Mouse (Mus musculus): ENCODE results near the gene Manba. TPM values are rescaled to one million over a fixed set of nuclear protein-coding genes. Genes with fewer than 3 reads are reported as not detected.
"Not testable (repeated sequence)": the region's sequence is repeated elsewhere in the genome, so short reads cannot be mapped to it uniquely, and the experiment has no call there.

Manba gene
- total RNA-seq, 2 experiments from 2014 or later: 26.0 to 30.2 TPM

GRCm38 (mm10) chr3:135485900-135486241 is 460 bp downstream of the Manba start:
- no peak for DNase-seq (ENCODE audit: low spot score in 2 of 2)

GRCm38 (mm10) chr3:135486351-135486750 is 940 bp downstream of the Manba start:
- no peak for DNase-seq (ENCODE audit: low spot score in 2 of 2)

- DNase-seq (ENCODE audit: low spot score in 2 of 2): no peak
Measured at GRCm38 (mm10) chr3:135487803-135488202, 2.4 kb downstream of the Manba start.

GRCm38 (mm10) chr3:135489865-135490520 is 4.6 kb downstream of the Manba start:
- DNase-seq (ENCODE audit: low spot score in 2 of 2): no peak

- DNase-seq (ENCODE audit: low spot score in 2 of 2): no peak
Measured at GRCm38 (mm10) chr3:135491102-135491501, 5.7 kb downstream of the Manba start.

GRCm38 (mm10) chr3:135493320-135493719 is 7.9 kb downstream of the Manba start:
- not testable (repeated sequence) for DNase-seq (ENCODE audit: low spot score in 2 of 2)

GRCm38 (mm10) chr3:135497956-135498355 is 12.5 kb downstream of the Manba start:
- DNase-seq (ENCODE audit: low spot score in 2 of 2): not testable (repeated sequence)

GRCm38 (mm10) chr3:135498891-135499290 is 13.5 kb downstream of the Manba start:
- DNase-seq (ENCODE audit: low spot score in 2 of 2): no peak

- DNase-seq (ENCODE audit: low spot score in 2 of 2): no peak
Measured at GRCm38 (mm10) chr3:135503160-135503559, 17.7 kb downstream of the Manba start.

GRCm38 (mm10) chr3:135505369-135505909 is 20.0 kb downstream of the Manba start:
- DNase-seq (ENCODE audit: low spot score in 2 of 2): peak; percentile 15 to 43

GRCm38 (mm10) chr3:135505916-135506482 is 20.6 kb downstream of the Manba start:
- no peak for DNase-seq (ENCODE audit: low spot score in 2 of 2)

- DNase-seq (ENCODE audit: low spot score in 2 of 2): no peak
Measured at GRCm38 (mm10) chr3:135507506-135507905, 22.1 kb downstream of the Manba start.

- no peak for DNase-seq (ENCODE audit: low spot score in 2 of 2)
Measured at GRCm38 (mm10) chr3:135508191-135508590, 22.8 kb downstream of the Manba start.

- no peak for DNase-seq (ENCODE audit: low spot score in 2 of 2)
Measured at GRCm38 (mm10) chr3:135510372-135510771, 25.0 kb downstream of the Manba start.

- DNase-seq (ENCODE audit: low spot score in 2 of 2): no peak
Measured at GRCm38 (mm10) chr3:135511683-135512082, 26.3 kb downstream of the Manba start.

- DNase-seq (ENCODE audit: low spot score in 2 of 2): no peak
Measured at GRCm38 (mm10) chr3:135513270-135513669, 27.9 kb downstream of the Manba start.

GRCm38 (mm10) chr3:135513800-135514425 is 28.5 kb downstream of the Manba start:
- DNase-seq (ENCODE audit: low spot score in 2 of 2): no peak

GRCm38 (mm10) chr3:135515246-135515645 is 29.8 kb downstream of the Manba start:
- DNase-seq (ENCODE audit: low spot score in 2 of 2): no peak

- DNase-seq (ENCODE audit: low spot score in 2 of 2): no peak
Measured at GRCm38 (mm10) chr3:135516891-135517290, 31.5 kb downstream of the Manba start.

- no peak for DNase-seq (ENCODE audit: low spot score in 2 of 2)
Measured at GRCm38 (mm10) chr3:135518882-135519281, 33.5 kb downstream of the Manba start.

GRCm38 (mm10) chr3:135519584-135519983 is 34.2 kb downstream of the Manba start:
- no peak for DNase-seq (ENCODE audit: low spot score in 2 of 2)

- DNase-seq (ENCODE audit: low spot score in 2 of 2): peak in 1 of 2 experiments; percentile 23
Measured at GRCm38 (mm10) chr3:135521963-135522362, 36.6 kb downstream of the Manba start.
